Mouse (Mus musculus) fibroblast of lung, adult 2 months (primary cell): ENCODE results near the gene Nek6.

ENCODE experiments used
- DNase-seq: peaks from one replicate; pipeline ENCODE4 v3.0.0-alpha.2; 2011; ENCODE audit warnings: low read depth

Nek6 gene

GRCm38 (mm10) chr2:38511487-38512307 lies at the start of gene Nek6:
Gene Nek6, plus strand, starts transcription at chr2:38511643.
- no peak for DNase-seq

- DNase-seq = no peak
Observed at GRCm38 (mm10) chr2:38462323-38462722, 49.1 kb upstream of the Nek6 start.

GRCm38 (mm10) chr2:38468845-38469244 lies 42.6 kb upstream of the Nek6 start:
- DNase-seq = no peak

GRCm38 (mm10) chr2:38471745-38472144 lies 39.7 kb upstream of the Nek6 start:
- DNase-seq = no peak

GRCm38 (mm10) chr2:38472829-38473228 lies 38.6 kb upstream of the Nek6 start:
- DNase-seq = no peak

GRCm38 (mm10) chr2:38476871-38477496 lies 34.5 kb upstream of the Nek6 start:
- no peak for DNase-seq

- no peak for DNase-seq
Observed at GRCm38 (mm10) chr2:38477497-38477873, 34.0 kb upstream of the Nek6 start.

GRCm38 (mm10) chr2:38478683-38479082 lies 32.8 kb upstream of the Nek6 start:
- no peak for DNase-seq

GRCm38 (mm10) chr2:38479541-38479940 lies 31.9 kb upstream of the Nek6 start:
- no peak for DNase-seq

GRCm38 (mm10) chr2:38481166-38481778 lies 30.2 kb upstream of the Nek6 start:
- no peak for DNase-seq

GRCm38 (mm10) chr2:38482122-38482521 lies 29.3 kb upstream of the Nek6 start:
- no peak for DNase-seq

- no peak for DNase-seq
Observed at GRCm38 (mm10) chr2:38483058-38483704, 28.3 kb upstream of the Nek6 start.

GRCm38 (mm10) chr2:38484556-38484955 lies 26.9 kb upstream of the Nek6 start:
- no peak for DNase-seq

GRCm38 (mm10) chr2:38485409-38485808 lies 26.0 kb upstream of the Nek6 start:
- DNase-seq = no peak

GRCm38 (mm10) chr2:38485957-38486931 lies 25.2 kb upstream of the Nek6 start:
- DNase-seq = peak; percentile 27

- DNase-seq = no peak
Observed at GRCm38 (mm10) chr2:38497594-38497993, 13.8 kb upstream of the Nek6 start.

- no peak for DNase-seq
Observed at GRCm38 (mm10) chr2:38501606-38502005, 9.8 kb upstream of the Nek6 start.

- no peak for DNase-seq
Observed at GRCm38 (mm10) chr2:38502123-38502522, 9.3 kb upstream of the Nek6 start.

GRCm38 (mm10) chr2:38502747-38503146 lies 8.7 kb upstream of the Nek6 start:
- no peak for DNase-seq

GRCm38 (mm10) chr2:38504311-38504710 lies 7.1 kb upstream of the Nek6 start:
- DNase-seq = no peak

GRCm38 (mm10) chr2:38507181-38507580 lies 4.3 kb upstream of the Nek6 start:
- no peak for DNase-seq
